Mouse (Mus musculus) hindbrain, embryonic 11.5 days (tissue): ENCODE measurements at regions not wholly inside any gene's neighbourhood (a gene's known extent, or its start where the extent isn't known, plus 50 kb on each side); places are given as distances from the start of the nearest gene placed in this dataset.

Experiments
- ATAC-seq: fragments of 200-750 bp; cut with Nextera tagmentation; 2 replicates; pipeline ENCODE4 v1.8.0; 2017; ENCODE audit warnings: mild to moderate bottlenecking, moderate TSS enrichment, moderate library complexity; ENCODE audit not compliant: low FRiP score
- DNase-seq: peaks from one replicate; pipeline ENCODE4 v3.0.0-alpha.2; 2015; ENCODE audit warnings: low spot score
- H3K27ac ChIP-seq: fragments of 300-500 bp; sonication (generic); 2 replicates; pipeline ENCODE4 v1.5.1; 2014; ENCODE audit warnings: mild to moderate bottlenecking, low read depth, low read length
- H3K27me3 ChIP-seq: fragments of 300-500 bp; sonication (generic); 2 replicates; pipeline ENCODE4 v1.6.1; 2014; ENCODE audit warnings: mild to moderate bottlenecking, low read length, moderate library complexity, mixed read lengths; ENCODE audit not compliant: control insufficient read depth, insufficient read depth
- H3K36me3 ChIP-seq: fragments of 300-500 bp; sonication (generic); 2 replicates; pipeline ENCODE4 v1.6.1; 2014; ENCODE audit warnings: mild to moderate bottlenecking, low read length, moderate library complexity, mixed read lengths; ENCODE audit not compliant: control insufficient read depth, insufficient read depth
- H3K4me1 ChIP-seq: fragments of 300-500 bp; sonication (generic); replicated peaks from 2 replicates; pipeline ENCODE4 v1.6.1; 2014; ENCODE audit warnings: low read length, mixed read lengths; ENCODE audit not compliant: control insufficient read depth, insufficient read depth
- H3K4me2 ChIP-seq: fragments of 300-500 bp; sonication (generic); replicated peaks from 2 replicates; pipeline ENCODE4 v1.6.1; 2014; ENCODE audit warnings: mild to moderate bottlenecking, low read depth, low read length
- H3K4me3 ChIP-seq: fragments of 300-500 bp; sonication (generic); 2 replicates; pipeline ENCODE4 v1.5.1; 2014; ENCODE audit warnings: low read depth, low read length
- H3K9ac ChIP-seq: fragments of 300-500 bp; sonication (generic); 2 replicates; pipeline ENCODE4 v1.6.1; 2014; ENCODE audit warnings: low read depth, low read length
- H3K9me3 ChIP-seq: fragments of 300-500 bp; sonication (generic); 2 replicates; pipeline ENCODE4 v1.6.1; 2016; ENCODE audit warnings: low read length; ENCODE audit not compliant: control insufficient read depth
- WGBS: fragments of 180-500 bp; shearing (Covaris S2); extraction: QIAGEN DNeasy Blood & Tissue Kit; methylation state at CpG from one replicate; pipeline ENCODE4 v1.1.7; 2014; 5-methylcytosine and 5-hydroxymethylcytosine counted together

DNA sequence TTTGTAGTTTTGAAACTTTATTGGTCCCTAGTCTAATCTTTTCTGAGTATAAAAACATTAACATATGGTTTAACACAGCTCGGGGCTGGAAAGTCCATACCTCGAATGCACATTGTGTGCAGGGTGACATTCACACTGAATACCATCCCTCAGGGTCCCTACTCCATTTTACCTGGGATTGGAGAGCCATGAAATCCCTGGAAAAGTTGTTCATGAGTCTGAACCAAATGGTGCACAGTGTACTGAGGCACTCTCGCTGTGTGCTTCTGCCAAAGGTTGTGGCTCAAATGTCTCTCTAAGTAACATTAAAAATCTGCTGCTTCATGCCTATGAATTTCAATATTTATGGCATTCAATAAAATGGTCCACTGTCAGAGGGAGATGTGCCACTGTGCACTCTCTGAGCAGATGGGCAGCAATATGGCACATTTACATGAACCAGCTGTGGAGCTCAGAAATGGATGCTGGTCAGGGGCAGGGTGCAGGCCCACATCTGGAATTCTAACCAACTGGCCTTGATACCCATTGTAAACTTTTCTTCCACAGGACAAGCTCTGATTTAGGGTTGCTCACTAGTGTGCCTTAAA, 116.7 kb downstream of the Olig3 start:
- Histone ChIP-seq H3K27ac (no peak overlapping the region), H3K4me2 (no peak overlapping the region), H3K9me3 (no peaks in the 10 kb centered on the region), H3K36me3 (no peaks in the 10 kb centered on the region), H3K4me3 (no peak overlapping the region), H3K4me1 (no peaks in the 10 kb centered on the region), H3K27me3 (peaks cover 22% of the 10 kb centered on the region), H3K9ac (no peak overlapping the region)
- DNase-seq (no peak), ATAC-seq (no peak)
- 86% methylated on average over 3 of the region's 3 CpGs for WGBS

DNA sequence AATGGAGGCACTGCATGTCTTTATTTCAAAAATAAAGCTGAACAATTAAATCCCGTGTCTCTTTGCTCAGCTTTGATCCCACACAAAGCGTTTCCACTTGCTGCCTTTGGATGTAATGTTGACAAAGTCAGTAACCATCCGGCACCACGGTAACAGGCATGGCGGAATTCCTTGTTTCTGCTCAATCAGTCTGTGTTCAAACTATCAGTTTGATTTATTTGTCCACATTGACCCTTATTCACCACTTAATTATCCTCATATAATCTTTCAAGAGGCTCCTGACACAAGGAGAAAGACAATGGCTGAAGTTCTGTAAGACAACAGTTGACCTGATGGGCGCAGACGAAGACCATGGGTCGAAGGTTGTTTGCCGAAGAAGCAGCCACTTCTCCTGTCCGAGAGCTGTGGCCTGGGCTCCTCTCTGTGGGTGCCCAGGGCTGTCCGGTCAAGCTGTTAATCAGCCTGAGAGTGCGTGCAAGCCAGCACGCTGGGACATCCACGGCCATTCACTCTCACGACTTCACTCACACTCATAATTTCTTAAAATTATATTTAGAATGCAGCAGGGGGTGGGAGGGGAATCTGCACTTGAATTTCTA, 106.1 kb upstream of the Ifngr1 start:
- no peaks in the 10 kb centered on the region for H3K36me3 ChIP-seq
- peaks cover 3% of the 10 kb centered on the region; the same call in 1 of the 2 replicates for H3K4me1 ChIP-seq
- 27% methylated on average over 15 of the region's 15 CpGs for WGBS
- peak; percentile 45 for DNase-seq
- no peak overlapping the region for H3K4me3 ChIP-seq
- peaks cover 48% of the 10 kb centered on the region for H3K27me3 ChIP-seq
- no peaks in the 10 kb centered on the region for H3K9me3 ChIP-seq
- no peak overlapping the region for H3K27ac ChIP-seq
- H3K9ac ChIP-seq = no peak overlapping the region
- ATAC-seq = peak; percentile 66
- 0 out of 2 replicates have a peak overlapping the region, but pooled peaks have one; percentile 3 for H3K4me2 ChIP-seq

DNA sequence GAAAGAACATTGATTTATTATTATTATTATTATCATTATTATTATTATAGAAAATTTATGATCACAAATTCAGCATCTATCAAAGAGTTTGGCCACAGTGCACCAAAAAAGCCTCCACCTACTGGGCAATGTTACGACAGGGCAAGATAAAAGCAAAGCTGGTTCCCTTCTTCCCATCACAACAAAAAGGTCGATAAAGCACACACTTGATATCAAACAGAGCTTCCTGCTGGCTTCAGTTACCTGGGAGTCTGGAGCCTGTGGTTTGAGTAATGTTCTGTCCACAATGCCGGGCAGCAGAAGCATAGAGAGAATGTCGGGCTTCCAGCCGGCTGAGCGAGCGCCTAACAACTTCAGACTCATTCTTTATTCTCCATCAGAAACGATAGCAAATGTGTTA, 101.2 kb upstream of the Ifngr1 start:
- no peaks in the 10 kb centered on the region for H3K4me1 ChIP-seq
- no peak overlapping the region for H3K27ac ChIP-seq
- H3K36me3 ChIP-seq = no peaks in the 10 kb centered on the region
- 20% methylated on average over 8 of the region's 8 CpGs for WGBS
- no peak overlapping the region for H3K4me2 ChIP-seq
- ATAC-seq (no peak), DNase-seq (no peak)
- H3K9ac ChIP-seq = no peak overlapping the region
- H3K4me3 ChIP-seq = no peak overlapping the region
- H3K9me3 ChIP-seq = no peaks in the 10 kb centered on the region
- H3K27me3 ChIP-seq = peaks cover 36% of the 10 kb centered on the region

DNA sequence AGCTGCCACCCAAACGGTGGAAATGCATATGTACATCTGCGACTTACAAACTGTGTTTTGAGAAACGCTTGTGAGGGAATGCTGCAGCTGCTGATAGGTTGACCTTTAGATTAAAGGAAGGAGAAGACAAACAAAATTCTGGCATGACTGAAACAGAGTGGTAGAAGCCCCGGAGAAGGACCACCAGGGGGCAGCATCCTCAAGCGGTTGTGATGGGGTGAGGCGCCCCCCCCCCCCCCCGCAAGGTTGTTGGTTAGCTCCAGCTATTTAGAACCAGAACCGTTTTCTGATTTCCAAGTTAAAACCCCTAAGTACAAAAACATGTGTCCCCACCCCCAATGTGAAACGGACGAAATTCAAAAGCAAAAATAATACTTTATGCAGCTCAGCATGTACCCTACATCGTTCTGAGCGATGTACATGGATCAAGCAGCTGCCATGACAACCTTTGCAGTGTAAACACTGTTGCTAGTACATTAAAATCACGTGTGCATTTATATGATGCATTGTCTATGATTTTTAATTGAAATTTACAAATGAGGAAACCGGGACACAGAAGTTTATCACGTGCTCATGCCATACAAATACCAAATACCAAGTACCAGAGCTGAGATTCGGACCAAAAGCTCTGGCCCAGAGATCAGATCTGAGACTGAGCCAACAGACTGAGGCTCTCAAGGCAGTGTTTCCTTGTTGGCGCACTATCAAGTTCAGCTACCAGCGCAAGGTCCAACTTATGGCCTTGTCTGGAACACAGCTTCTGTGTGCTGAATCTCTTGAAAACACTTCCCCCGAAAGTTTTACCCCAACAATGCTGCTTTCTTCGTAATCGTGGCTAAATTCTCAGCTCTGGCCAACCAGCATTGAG, 100.0 kb upstream of the Ifngr1 start:
- Histone ChIP-seq H3K9me3 (no peaks in the 10 kb centered on the region), H3K4me3 (no peak overlapping the region), H3K27ac (no peak overlapping the region), H3K36me3 (no peaks in the 10 kb centered on the region), H3K9ac (no peak overlapping the region), H3K4me2 (no peak overlapping the region), H3K27me3 (peaks cover 34% of the 10 kb centered on the region), H3K4me1 (no peaks in the 10 kb centered on the region)
- ATAC-seq (no peak), DNase-seq (peak; percentile 61)
- 64% methylated on average over 21 of the region's 21 CpGs for WGBS

DNA sequence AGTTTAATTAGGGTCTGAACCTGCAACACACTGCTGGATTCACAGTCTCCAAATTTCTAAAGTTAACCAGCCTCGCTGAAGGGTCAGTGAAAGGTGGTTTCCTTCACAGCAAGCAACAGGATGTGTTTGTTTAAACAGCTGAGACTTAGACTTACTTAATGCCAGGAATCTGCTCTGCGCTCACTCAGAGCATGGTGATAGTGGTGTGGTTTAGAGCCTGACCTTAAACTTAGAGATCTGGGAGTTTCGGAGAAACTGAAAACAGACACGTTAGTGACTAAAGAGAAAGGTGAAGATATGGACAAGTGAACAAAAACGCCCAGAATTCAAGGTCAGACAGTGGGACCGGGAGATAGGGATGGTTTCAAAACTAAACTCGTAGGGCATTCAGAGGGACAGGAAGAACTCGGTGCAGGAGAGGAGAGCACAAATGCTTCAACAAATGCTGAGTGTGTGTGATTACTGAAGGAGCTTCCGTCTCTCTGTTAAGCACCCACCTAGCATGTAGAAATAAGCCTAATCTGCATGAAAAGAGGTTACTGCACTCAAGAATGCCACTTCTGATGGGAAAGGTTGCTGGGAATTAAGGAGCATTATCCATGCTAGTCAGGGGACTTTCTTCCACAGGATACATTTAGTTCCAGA, 97.2 kb upstream of the Ifngr1 start:
- DNase-seq (no peak), ATAC-seq (no peak)
- no peaks in the 10 kb centered on the region for H3K4me1 ChIP-seq
- 32% methylated on average over 9 of the region's 9 CpGs for WGBS
- H3K27me3 ChIP-seq = peaks cover 9% of the 10 kb centered on the region; the same call in 1 of the 2 replicates
- H3K27ac ChIP-seq = no peak overlapping the region
- no peak overlapping the region for H3K9ac ChIP-seq
- no peak overlapping the region for H3K4me3 ChIP-seq
- no peaks in the 10 kb centered on the region for H3K36me3 ChIP-seq
- H3K4me2 ChIP-seq = no peak overlapping the region
- no peaks in the 10 kb centered on the region for H3K9me3 ChIP-seq

DNA sequence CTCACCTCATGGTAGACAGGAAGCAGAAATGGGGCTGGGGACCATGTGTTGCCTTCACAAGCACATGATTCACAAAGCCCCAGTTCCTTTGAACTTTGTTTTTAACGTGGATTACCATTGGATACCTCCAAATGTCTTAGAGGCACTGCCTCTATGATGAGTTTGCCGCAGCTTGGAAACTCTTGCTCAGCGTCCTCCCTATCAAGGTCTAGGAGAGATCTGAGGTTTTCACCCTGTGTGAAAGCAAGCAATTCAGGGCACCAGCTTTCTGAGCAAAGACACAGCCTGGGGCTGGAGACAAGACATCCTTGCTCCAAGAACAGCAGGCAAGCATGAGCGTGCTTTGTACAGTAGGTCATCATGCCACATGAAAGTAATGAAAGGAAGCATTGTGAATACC, 93.6 kb upstream of the Ifngr1 start:
- no peaks in the 10 kb centered on the region for H3K36me3 ChIP-seq
- no peaks in the 10 kb centered on the region for H3K9me3 ChIP-seq
- H3K9ac ChIP-seq = no peak overlapping the region
- no peak for ATAC-seq
- no peak overlapping the region for H3K4me3 ChIP-seq
- no peaks in the 10 kb centered on the region for H3K4me1 ChIP-seq
- no peak overlapping the region for H3K4me2 ChIP-seq
- H3K27me3 ChIP-seq = no peaks in the 10 kb centered on the region; the same call in 1 of the 2 replicates
- 89% methylated on average over 4 of the region's 4 CpGs for WGBS
- H3K27ac ChIP-seq = no peak overlapping the region
- DNase-seq = no peak

DNA sequence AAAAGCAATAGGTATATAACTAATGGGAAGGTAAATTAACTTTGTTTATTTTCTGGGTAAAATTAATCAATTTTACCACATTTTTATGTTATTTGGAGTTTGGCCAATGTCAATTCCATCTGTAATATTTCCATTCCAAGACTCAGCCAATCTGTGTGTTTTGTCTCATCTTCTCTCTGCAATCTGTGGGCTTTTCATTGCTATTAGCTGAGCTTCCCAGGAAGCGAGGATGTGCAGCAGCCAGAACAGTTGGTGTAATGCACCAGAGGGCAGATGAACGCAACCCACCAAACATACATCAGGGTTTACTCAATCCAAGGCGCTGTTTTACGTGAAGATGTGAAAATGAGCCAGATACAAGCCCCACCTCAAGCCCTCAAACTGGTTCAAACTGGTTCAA, 88.9 kb upstream of the Ifngr1 start:
- H3K4me3 ChIP-seq = no peak overlapping the region
- no peaks in the 10 kb centered on the region for H3K9me3 ChIP-seq
- H3K9ac ChIP-seq = no peak overlapping the region
- no peaks in the 10 kb centered on the region for H3K36me3 ChIP-seq
- DNase-seq (no peak), ATAC-seq (no peak)
- WGBS = 91% methylated on average over 4 of the region's 4 CpGs
- no peaks in the 10 kb centered on the region for H3K4me1 ChIP-seq
- H3K27ac ChIP-seq = no peak overlapping the region
- no peak overlapping the region for H3K4me2 ChIP-seq
- H3K27me3 ChIP-seq = no peaks in the 10 kb centered on the region

DNA sequence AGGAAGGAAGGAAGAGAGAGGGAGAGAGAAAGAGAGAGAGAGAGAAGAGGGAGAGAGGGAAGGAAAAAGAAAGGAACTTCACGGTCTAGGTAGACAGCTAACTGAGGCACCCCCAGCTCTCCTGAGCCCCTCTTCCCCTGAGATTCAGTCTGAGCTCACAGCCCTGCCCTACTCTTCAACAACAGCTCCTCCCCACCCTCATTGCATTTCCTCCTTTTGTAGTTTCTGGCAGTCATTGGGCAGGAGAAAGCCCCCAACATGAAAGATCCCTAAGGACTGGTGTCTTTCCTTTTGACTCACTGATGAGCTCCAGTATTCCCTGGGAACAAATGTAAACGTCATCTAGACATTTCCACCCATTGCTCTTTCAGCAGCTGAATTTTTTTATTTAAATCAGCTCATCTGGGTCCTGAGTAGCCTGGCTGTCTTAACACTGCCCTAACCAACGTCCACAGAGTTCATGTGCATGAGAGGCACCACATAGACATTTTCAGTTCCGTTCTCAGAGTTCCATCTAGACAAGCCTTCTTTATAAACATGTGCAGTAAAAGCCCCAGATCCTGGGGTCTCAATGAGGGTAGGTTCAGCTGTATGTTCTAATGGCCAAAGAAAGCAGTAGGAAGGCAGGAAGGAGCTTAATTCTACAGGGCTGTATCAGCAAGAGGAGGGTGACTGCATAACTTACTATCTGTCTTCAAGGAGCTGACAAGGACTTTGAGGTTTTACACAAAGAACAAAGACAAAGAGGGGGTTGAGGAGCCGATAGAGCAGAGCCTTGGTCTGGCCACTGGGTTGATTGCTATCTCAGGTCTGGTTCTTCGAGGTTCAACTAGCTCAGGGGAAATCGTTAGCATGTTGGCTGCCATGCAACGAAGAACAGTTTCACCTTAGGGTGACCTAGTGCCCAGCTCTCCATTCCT, 87.6 kb upstream of the Ifngr1 start:
- Histone ChIP-seq H3K9me3 (no peaks in the 10 kb centered on the region), H3K27me3 (no peaks in the 10 kb centered on the region), H3K4me2 (no peak overlapping the region), H3K27ac (no peak overlapping the region), H3K36me3 (no peaks in the 10 kb centered on the region), H3K4me1 (no peaks in the 10 kb centered on the region), H3K4me3 (no peak overlapping the region), H3K9ac (no peak overlapping the region)
- 70% methylated on average over 8 of the region's 8 CpGs for WGBS
- DNase-seq (no peak), ATAC-seq (no peak)
